Mouse (Mus musculus): ENCODE measurements around the gene Skiv2l. TPM values are rescaled to one million over a fixed set of nuclear protein-coding genes. Genes with fewer than 3 reads are reported as not detected.

The Skiv2l gene
- polyA plus RNA-seq, 1 experiment from 2014 or later, result 55.2 TPM

DNA sequence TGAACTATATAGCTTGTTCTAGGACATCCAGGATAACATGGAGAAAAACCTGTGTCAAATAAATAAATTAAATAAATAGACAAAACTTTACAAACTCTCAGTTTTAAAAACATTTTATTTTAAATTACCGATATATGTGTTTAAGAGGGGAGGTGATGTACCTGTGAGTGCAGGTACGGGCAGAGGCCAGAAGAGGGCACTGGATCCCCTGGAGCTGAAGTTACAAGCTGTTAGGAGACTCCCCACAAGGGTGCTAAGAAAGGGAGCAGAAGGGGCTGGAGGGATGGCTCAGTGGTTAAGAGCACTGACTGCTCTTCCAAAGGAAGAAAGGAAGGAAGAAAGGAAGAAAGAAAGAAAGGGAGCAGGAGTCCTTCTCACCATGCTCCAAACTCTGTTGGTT lies 41.4 kb upstream of the Skiv2l start:
- H3K36me3 ChIP-seq, result peaks cover 8% of the 10 kb centered on the region
- H3K27ac ChIP-seq, result no peak overlapping the region
- H3K4me3 ChIP-seq, result no peak overlapping the region
- H3K4me2 ChIP-seq (replicated peaks), result no peak overlapping the region
- WGBS, result 98% methylated on average over 2 of the region's 2 CpGs
- no peaks in the 10 kb centered on the region for H3K9me3 ChIP-seq
- H3K9ac ChIP-seq, result no peak overlapping the region
- no peak for ATAC-seq (ENCODE audit: low FRiP score, low read depth)
- peaks cover 19% of the 10 kb centered on the region for H3K4me1 ChIP-seq
- no peaks in the 10 kb centered on the region for H3K27me3 ChIP-seq

DNA sequence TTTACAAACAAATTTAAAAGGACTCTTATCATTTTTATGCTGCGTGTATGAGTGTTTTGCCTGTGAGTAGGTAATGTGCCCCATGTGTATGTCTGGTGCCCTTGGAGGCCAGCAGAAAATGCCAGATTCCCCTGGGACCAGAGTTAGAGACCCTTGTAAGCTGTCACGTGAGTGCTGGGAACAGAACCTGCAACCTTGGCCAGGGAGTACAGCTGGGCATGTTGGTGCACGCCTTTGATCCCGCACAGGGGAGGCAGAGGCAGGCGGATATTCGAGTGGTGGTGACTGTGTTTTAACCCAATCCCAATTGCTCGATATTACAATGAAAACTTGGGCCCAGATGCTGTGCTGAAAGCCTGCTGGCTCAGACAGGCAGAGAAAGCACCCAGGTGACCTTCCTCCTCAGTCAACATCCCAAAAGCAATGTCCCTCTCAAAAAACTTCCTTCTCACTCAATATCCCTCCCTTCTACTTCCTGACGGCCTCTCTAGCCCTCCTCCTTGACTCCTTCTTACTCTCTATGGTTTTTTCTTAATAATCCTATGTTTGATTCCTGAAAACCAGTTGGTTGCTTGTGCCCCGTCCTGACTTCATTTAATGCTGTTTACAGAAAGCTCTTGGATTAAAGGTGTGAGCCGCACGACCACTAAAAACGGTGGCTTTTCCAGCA lies 40.2 kb upstream of the Skiv2l start:
- 81% methylated on average over 12 of the region's 12 CpGs for WGBS
- Histone ChIP-seq H3K27ac (no peak overlapping the region), H3K9ac (no peak overlapping the region), H3K4me1 (peaks cover 7% of the 10 kb centered on the region), H3K36me3 (no peaks in the 10 kb centered on the region), H3K9me3 (no peaks in the 10 kb centered on the region), H3K4me2 (replicated peaks) (no peak overlapping the region), H3K27me3 (no peaks in the 10 kb centered on the region), H3K4me3 (no peak overlapping the region)
- ATAC-seq (ENCODE audit: low FRiP score, low read depth), result no peak

DNA sequence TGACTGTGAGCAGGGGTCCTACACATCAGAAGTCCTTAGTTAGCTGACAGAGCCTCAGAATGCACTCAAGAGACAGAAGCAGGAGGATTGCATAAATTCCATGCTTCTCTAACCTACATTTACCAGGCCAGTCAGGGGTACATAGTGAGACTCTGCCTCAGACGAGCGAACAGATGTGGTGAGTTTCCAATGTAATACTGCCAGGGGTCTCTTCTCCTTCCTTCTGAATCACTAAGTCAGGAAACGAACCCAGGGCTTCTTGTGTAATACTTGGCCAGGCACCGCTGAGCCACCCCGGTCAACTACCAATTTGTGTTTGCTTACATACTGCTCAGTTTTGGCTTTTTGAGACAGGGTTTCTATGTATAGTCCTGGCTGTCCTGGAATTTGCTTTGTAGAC lies 37.9 kb upstream of the Skiv2l start:
- H3K4me2 ChIP-seq (replicated peaks), result no peak overlapping the region
- WGBS, result 87% methylated on average over 5 of the region's 5 CpGs
- no peaks in the 10 kb centered on the region for H3K9me3 ChIP-seq
- ATAC-seq (ENCODE audit: low FRiP score, low read depth), result no peak
- no peak overlapping the region for H3K27ac ChIP-seq
- H3K36me3 ChIP-seq, result no peaks in the 10 kb centered on the region
- H3K4me1 ChIP-seq, result no peaks in the 10 kb centered on the region
- no peaks in the 10 kb centered on the region for H3K27me3 ChIP-seq
- no peak overlapping the region for H3K4me3 ChIP-seq
- no peak overlapping the region for H3K9ac ChIP-seq

DNA sequence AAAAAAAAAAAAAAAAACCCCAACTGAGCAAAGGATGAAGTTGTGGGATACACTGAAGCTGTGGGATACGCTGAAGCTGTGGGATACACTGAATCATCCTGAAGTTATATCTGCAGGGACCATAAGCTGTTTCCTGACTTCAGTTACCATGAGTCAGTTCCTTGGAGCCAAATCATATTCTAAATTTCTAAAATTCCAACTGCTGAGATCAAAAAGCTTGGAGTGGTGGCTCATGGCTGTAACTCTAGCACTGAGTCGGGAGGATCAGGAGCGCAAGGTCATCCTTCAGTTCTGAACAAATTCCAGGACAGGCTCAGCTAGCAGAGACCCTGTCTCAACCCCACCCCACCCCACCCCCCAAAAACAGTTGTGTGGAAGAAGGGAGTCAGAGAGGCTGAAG lies 35.6 kb upstream of the Skiv2l start:
- Histone ChIP-seq H3K4me1 (no peaks in the 10 kb centered on the region), H3K9ac (no peak overlapping the region), H3K27me3 (peaks cover 13% of the 10 kb centered on the region), H3K36me3 (no peaks in the 10 kb centered on the region), H3K4me2 (replicated peaks) (no peak overlapping the region), H3K27ac (no peak overlapping the region), H3K9me3 (no peaks in the 10 kb centered on the region), H3K4me3 (no peak overlapping the region)
- 73% methylated on average over 3 of the region's 3 CpGs for WGBS
- ATAC-seq (ENCODE audit: low FRiP score, low read depth), result no peak

DNA sequence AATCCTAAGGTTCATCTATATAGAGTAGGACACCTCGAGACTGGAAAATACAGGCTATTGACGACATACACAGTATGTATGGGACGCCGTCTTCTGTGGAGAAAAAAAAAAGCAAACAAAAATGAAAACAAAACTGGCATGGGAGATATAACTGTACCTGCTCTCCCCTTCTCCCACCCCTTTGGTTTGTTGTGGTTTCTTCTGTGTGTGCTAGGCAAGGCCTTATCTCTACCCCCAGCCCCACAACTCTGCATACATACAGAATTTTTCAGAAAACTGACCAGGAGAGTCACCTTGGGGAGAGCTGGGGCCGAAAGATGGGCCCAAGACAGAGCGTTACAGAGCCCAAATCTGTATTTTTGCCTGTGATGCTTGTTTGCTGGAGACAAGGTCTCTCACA lies 34.7 kb upstream of the Skiv2l start:
- H3K4me2 ChIP-seq (replicated peaks), result no peak overlapping the region
- H3K4me1 ChIP-seq, result no peaks in the 10 kb centered on the region
- no peak overlapping the region for H3K4me3 ChIP-seq
- H3K9me3 ChIP-seq, result no peaks in the 10 kb centered on the region
- H3K27me3 ChIP-seq, result peaks cover 16% of the 10 kb centered on the region
- H3K9ac ChIP-seq, result no peak overlapping the region
- WGBS, result 89% methylated on average over 6 of the region's 6 CpGs
- H3K36me3 ChIP-seq, result no peaks in the 10 kb centered on the region
- no peak for ATAC-seq (ENCODE audit: low FRiP score, low read depth)
- no peak overlapping the region for H3K27ac ChIP-seq

DNA sequence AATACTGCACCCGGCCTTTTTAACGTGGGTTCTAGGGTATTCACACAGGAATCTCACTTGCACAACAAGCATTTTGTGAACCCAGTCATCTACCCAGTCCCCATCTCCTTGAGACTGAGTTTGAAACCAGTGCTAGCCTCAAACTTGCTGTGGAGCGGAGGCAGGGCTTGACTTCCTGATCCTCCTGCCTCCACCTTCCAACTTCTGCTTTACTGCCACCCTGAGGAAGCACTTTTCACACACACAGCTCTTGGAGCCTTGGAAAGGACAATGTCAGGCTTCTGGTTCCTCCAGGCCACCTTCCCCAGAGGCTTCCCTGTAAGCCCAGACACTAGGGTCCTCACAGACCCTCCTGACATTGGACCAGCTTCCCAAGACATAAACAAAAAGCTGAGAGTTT lies 33.3 kb upstream of the Skiv2l start:
- no peak for ATAC-seq (ENCODE audit: low FRiP score, low read depth)
- Histone ChIP-seq H3K27me3 (peaks cover 16% of the 10 kb centered on the region), H3K4me3 (no peak overlapping the region), H3K9ac (no peak overlapping the region), H3K27ac (no peak overlapping the region; the same call in 1 of the 2 replicates), H3K4me2 (replicated peaks) (no peak overlapping the region), H3K4me1 (0 out of 2 replicates have a peak, but pooled peaks cover 4% of the 10 kb centered on the region), H3K9me3 (no peaks in the 10 kb centered on the region), H3K36me3 (no peaks in the 10 kb centered on the region)
- WGBS, result 69% methylated on average over 3 of the region's 3 CpGs

DNA sequence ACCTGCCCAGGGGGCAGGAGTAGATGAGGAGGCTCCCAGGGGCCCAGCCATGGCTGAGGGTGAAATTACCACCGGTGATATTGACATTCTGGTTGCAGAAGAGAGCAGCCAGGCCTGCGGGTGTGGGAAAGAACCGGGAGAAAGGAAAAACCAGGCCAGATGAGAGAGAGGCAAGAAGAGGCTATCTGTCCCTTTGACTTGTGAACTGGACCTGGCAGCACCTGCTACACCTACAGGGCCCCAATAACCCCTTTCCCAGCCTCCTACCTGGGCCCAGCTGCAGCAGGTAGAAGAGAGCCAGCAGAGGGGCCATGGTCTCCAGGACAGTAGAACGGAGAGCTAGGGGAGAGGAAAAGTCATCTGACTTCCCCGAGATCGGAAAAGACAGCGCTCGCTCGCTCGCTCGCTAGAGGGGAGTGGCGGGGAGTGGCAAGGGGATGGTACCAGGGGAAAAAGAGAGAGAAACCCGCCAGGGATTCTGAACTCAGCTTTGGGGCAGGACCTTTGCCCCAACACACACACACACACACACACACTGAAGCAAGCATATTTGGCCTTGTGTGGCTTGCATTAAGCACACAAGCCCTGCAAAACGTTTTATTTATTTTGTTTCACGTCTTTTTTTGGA lies 31.8 kb upstream of the Skiv2l start, which contains the start of gene Gm20547:
Gene Gm20547 (minus strand): TSS at position 360 of the 628 bp plus-strand sequence.
- Histone ChIP-seq H3K36me3 (no peaks in the 10 kb centered on the region), H3K4me3 (no peak within 1 kb of the TSS), H3K4me2 (replicated peaks) (peak within 1 kb of the TSS; percentile 14; the same call in 1 of the 2 replicates), H3K9me3 (no peaks in the 10 kb centered on the region), H3K27ac (no peak within 1 kb of the TSS; the same call in 1 of the 2 replicates), H3K27me3 (peaks cover 16% of the 10 kb centered on the region), H3K9ac (peak within 1 kb of the TSS; percentile 35; the same call in 1 of the 2 replicates), H3K4me1 (0 out of 2 replicates have a peak, but pooled peaks cover 4% of the 10 kb centered on the region)
- ATAC-seq (ENCODE audit: low FRiP score, low read depth), result no peak
- 9% methylated on average over 15 of the region's 15 CpGs for WGBS

DNA sequence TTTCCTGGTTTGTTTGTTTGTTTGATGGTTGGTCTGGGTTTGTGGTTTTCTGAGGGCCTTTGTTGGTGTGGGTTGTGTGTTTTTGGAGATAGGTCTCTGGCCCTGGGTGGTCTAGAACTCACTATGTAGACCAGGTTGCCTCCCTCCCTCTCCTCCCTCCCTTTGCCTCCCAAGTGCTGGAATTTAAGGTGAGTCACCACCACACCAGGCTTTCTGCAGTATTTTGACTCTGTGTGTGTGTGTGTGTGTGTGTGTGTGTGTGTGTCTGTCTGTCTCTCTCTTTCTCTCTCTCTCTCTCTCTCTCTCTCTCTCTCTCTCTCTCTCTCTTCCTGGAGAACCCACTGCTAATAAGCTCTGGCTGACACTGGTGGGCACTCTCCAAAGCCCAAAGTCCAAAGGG lies 31.2 kb upstream of the Skiv2l start:
- no peak overlapping the region for H3K4me3 ChIP-seq
- no peaks in the 10 kb centered on the region for H3K9me3 ChIP-seq
- no peaks in the 10 kb centered on the region for H3K36me3 ChIP-seq
- no peak for ATAC-seq (ENCODE audit: low FRiP score, low read depth)
- no peak overlapping the region for H3K4me2 ChIP-seq (replicated peaks)
- H3K27ac ChIP-seq, result no peak overlapping the region
- 0 out of 2 replicates have a peak, but pooled peaks cover 4% of the 10 kb centered on the region for H3K4me1 ChIP-seq
- H3K9ac ChIP-seq, result no peak overlapping the region
- peaks cover 16% of the 10 kb centered on the region for H3K27me3 ChIP-seq

DNA sequence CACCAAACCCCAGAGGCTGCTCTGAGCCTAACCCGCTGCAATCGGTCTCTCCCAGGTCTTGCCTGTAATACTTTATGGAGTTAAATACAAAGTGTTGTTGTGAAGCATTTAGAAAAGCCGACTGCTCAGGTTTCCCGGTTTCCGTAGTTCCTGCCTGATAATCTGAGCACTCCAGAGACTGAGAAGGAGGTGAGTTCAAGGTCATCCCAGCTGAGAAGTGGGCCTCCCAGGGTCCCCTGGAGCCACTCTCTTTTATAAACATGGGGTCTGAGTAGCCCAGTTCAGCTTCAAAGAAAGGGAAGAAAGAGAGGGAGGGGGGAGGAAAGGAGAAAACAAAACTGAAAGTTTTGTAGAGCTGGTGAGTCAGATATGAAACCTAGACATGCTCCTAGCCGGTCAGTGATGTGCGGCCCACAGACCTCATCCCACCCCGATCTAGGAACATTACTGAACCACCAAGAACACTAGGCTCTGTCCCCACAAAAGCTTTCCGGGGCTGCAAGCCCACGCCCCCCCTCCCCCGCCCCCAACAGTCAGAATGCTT lies 29.4 kb upstream of the Skiv2l start, which contains the start of gene Zbtb12:
Gene Zbtb12 (plus strand): TSS at position 148 of the 544 bp plus-strand sequence.
- Histone ChIP-seq H3K4me1 (0 out of 2 replicates have a peak, but pooled peaks cover 4% of the 10 kb centered on the region), H3K4me2 (replicated peaks) (no peak within 1 kb of the TSS), H3K9me3 (no peaks in the 10 kb centered on the region), H3K27me3 (peaks cover 16% of the 10 kb centered on the region), H3K27ac (no peak within 1 kb of the TSS), H3K36me3 (no peaks in the 10 kb centered on the region), H3K9ac (no peak within 1 kb of the TSS; the same call in 1 of the 2 replicates), H3K4me3 (no peak within 1 kb of the TSS)
- ATAC-seq (ENCODE audit: low FRiP score, low read depth), result no peak
- 53% methylated on average over 11 of the region's 11 CpGs for WGBS

DNA sequence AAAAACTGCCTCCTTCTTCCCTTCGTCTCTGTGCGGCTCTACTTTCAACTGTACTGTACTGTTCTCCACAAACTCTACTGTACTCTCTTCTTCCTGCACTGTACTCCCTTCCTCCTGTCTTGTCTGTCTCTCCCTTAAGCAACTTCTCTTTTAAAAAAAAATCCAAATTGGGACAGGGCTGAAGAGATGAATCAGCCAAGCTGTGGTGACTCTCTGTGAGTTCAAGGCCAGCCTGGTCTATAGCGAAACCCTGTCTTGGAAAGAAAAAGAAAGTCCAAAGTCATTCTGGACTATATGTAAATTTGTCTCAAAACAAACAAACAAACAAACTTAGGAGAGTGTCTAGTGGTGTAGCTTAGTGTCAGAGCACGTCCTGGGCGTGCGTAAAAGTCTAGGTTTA lies 24.3 kb upstream of the Skiv2l start:
- H3K27ac ChIP-seq, result no peak overlapping the region
- H3K36me3 ChIP-seq, result no peaks in the 10 kb centered on the region
- no peak for ATAC-seq (ENCODE audit: low FRiP score, low read depth)
- H3K9ac ChIP-seq, result no peak overlapping the region
- no peak overlapping the region for H3K4me3 ChIP-seq
- no peaks in the 10 kb centered on the region for H3K9me3 ChIP-seq
- H3K4me1 ChIP-seq, result 0 out of 2 replicates have a peak, but pooled peaks cover 2% of the 10 kb centered on the region
- H3K4me2 ChIP-seq (replicated peaks), result no peak overlapping the region
- WGBS, result 86% methylated on average over 6 of the region's 6 CpGs
- H3K27me3 ChIP-seq, result peaks cover 3% of the 10 kb centered on the region; the same call in 1 of the 2 replicates

DNA sequence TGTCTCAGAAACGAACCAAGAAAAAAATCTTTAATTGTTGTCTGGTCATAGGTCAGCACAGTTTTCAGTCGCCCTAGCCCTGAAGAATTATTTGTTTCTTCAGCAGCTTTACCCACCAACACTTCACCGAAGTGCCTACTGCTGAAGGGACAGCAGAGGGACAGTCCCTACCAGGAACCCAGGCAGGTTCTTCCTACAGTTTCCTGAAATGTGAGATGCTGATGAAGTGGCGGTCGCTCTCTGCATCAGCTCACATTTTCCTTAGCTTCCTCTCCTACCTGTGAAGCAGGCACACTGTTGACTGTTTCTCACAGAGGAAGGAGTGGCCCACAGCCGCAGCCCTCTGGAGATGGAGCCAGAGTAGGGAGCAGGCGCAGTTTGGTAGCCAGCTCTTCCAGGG lies 16.0 kb upstream of the Skiv2l start:
- Histone ChIP-seq H3K4me2 (replicated peaks) (no peak overlapping the region), H3K27ac (no peak overlapping the region), H3K9me3 (no peaks in the 10 kb centered on the region), H3K4me1 (no peaks in the 10 kb centered on the region), H3K4me3 (no peak overlapping the region), H3K27me3 (peaks cover 4% of the 10 kb centered on the region; the same call in 1 of the 2 replicates), H3K9ac (no peak overlapping the region), H3K36me3 (no peaks in the 10 kb centered on the region)
- 53% methylated on average over 7 of the region's 7 CpGs for WGBS
- no peak for ATAC-seq (ENCODE audit: low FRiP score, low read depth)

DNA sequence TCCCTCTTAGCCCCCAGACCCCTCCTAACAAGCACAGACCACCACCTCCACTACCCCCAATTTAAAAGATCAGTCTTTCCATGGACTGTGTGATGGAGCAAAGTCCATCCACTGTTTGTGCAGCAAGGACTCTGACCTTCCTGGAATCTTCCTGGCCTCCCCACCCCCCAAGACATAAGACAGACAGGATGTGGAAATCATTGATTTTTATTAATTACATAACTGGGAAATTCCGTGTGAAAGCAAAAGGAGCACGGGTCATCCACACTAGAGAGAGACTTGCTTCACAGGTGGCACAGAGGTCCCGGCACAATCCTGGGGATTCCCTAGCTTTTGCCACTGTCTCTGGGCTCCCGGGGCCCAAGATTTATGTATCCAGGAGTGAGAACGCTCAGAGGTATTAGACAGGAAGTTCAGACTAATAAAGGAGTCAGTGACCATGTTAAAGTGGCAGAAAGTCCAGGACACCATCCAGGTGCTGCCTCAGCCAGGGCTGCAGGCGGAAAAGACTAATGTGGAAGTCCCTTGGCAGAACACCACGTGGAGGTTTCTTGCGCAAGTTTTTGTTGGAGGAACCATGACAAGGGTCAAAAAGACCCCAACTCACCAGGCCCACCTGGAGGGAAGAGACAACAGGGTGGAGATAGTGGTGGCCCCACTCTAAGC lies 12.5 kb upstream of the Skiv2l start, which contains the start of gene Cfb:
Gene Cfb (minus strand): TSS at position 103 of the 666 bp plus-strand sequence.
- Histone ChIP-seq H3K9ac (peak within 1 kb of the TSS; percentile 10), H3K27ac (no peak within 1 kb of the TSS)
- WGBS, result 54% methylated on average over 8 of the region's 8 CpGs

More for the DNA sequence above, 12.5 kb upstream of the Skiv2l start, which contains the start of gene Cfb:
- no peak within 1 kb of the TSS for H3K4me3 ChIP-seq
- H3K4me1 ChIP-seq, result no peaks in the 10 kb centered on the region
- peaks cover 8% of the 10 kb centered on the region for H3K36me3 ChIP-seq
- H3K4me2 ChIP-seq (replicated peaks), result no peak within 1 kb of the TSS
- ATAC-seq (ENCODE audit: low FRiP score, low read depth), result no peak
- peaks cover 4% of the 10 kb centered on the region; the same call in 1 of the 2 replicates for H3K27me3 ChIP-seq
- no peaks in the 10 kb centered on the region for H3K9me3 ChIP-seq

All from limb, embryonic 13.5 days (tissue).